Mouse (Mus musculus) T-helper 1 cell (primary cell): ENCODE measurements at regions not wholly inside any gene's neighbourhood (a gene's known extent, or its start where the extent isn't known, plus 50 kb on each side); places are given as distances from the start of the nearest gene placed in this dataset.

ENCODE experiments used
- in situ Hi-C: fragments of 300-600 bp; cut with MboI, MseI; formaldehyde crosslinking; loops from one replicate; pipeline ENCODE4 v1.15.1; 2025; ENCODE audit warnings: high pct_unique_total_duplicates

- in situ Hi-C loops: no loop called here
These were observed 115.6 kb downstream of the Gas1 start for GRCm38 (mm10) chr13:60061589-60061988.

GRCm38 (mm10) chr13:60057761-60058274, 119.3 kb downstream of the Gas1 start:
- in situ Hi-C loops: no loop called here

GRCm38 (mm10) chr13:60054531-60054930, 122.6 kb downstream of the Gas1 start:
- in situ Hi-C loops: no loop called here

- in situ Hi-C loops: no loop called here
These were observed 123.1 kb downstream of the Gas1 start for GRCm38 (mm10) chr13:60054081-60054480.

GRCm38 (mm10) chr13:60051866-60052265, 125.3 kb downstream of the Gas1 start:
- in situ Hi-C loops: no loop called here

GRCm38 (mm10) chr13:60050799-60051580, 126.2 kb downstream of the Gas1 start:
- in situ Hi-C loops: no loop called here

GRCm38 (mm10) chr13:60049703-60050102, 127.5 kb downstream of the Gas1 start:
- in situ Hi-C loops: no loop called here

GRCm38 (mm10) chr13:60047791-60048730, 129.1 kb downstream of the Gas1 start:
- in situ Hi-C loops: no loop called here

GRCm38 (mm10) chr13:60045752-60046151, 131.4 kb downstream of the Gas1 start:
- in situ Hi-C loops: no loop called here

- in situ Hi-C loops: no loop called here
These were observed 132.3 kb downstream of the Gas1 start for GRCm38 (mm10) chr13:60044876-60045275.

- in situ Hi-C loops: no loop called here
These were observed 134.7 kb downstream of the Gas1 start for GRCm38 (mm10) chr13:60042443-60042842.

GRCm38 (mm10) chr13:60035536-60036130, 141.5 kb downstream of the Gas1 start:
- in situ Hi-C loops: loop anchor here (5.0 kb wide), 2 partner anchors 102 to 1242 kb away; no protein-coding TSS in a partner anchor

GRCm38 (mm10) chr13:60033116-60033515, 144.0 kb downstream of the Gas1 start:
- in situ Hi-C loops: no loop called here

- in situ Hi-C loops: no loop called here
These were observed 144.6 kb downstream of the Gas1 start for GRCm38 (mm10) chr13:60032586-60032985.

GRCm38 (mm10) chr13:60029591-60029990, 147.6 kb downstream of the Gas1 start:
- in situ Hi-C loops: no loop called here

GRCm38 (mm10) chr13:60020175-60020487, 157.0 kb downstream of the Gas1 start:
- in situ Hi-C loops: no loop called here

- in situ Hi-C loops: no loop called here
These were observed 157.6 kb downstream of the Gas1 start for GRCm38 (mm10) chr13:60019291-60020174.

GRCm38 (mm10) chr13:60015854-60016366, 161.3 kb downstream of the Gas1 start:
- in situ Hi-C loops: no loop called here

- in situ Hi-C loops: no loop called here
These were observed 164.9 kb downstream of the Gas1 start for GRCm38 (mm10) chr13:60012046-60012813.

- in situ Hi-C loops: no loop called here
These were observed 166.1 kb downstream of the Gas1 start for GRCm38 (mm10) chr13:60011092-60011491.
